Mouse (Mus musculus) lung, adult 2 months (tissue): ENCODE measurements around the gene Irs3. TPM values are rescaled to one million over a fixed set of nuclear protein-coding genes. Genes with fewer than 3 reads are reported as not detected.
A peak's percentile ranks its signal among the peaks of the same experiment; 100 is the strongest.

Experiments used
- DNase-seq: peaks from one replicate; pipeline ENCODE4 v3.0.0; 2022
- H3K4me1 ChIP-seq: fragments of 200-500 bp; 2 replicates; pipeline ENCODE4 v1.6.1; 2011; ENCODE audit warnings: low read length; ENCODE audit not compliant: control insufficient read depth, insufficient read depth
- H3K4me3 ChIP-seq: fragments of 200-500 bp; replicated peaks from 2 replicates; pipeline ENCODE3; 2011; ENCODE audit warnings: low read depth, mild to moderate bottlenecking, control low read depth, low read length; ENCODE audit errors: extremely low read depth
- CTCF ChIP-seq: fragments of 200-500 bp; IDR thresholded peaks from 2 replicates; pipeline ENCODE4 v1.5.1; 2011; ENCODE audit warnings: mild to moderate bottlenecking, low read length, control low read depth; ENCODE audit not compliant: insufficient read depth
- POLR2A ChIP-seq: fragments of 200-500 bp; IDR thresholded peaks from 2 replicates; pipeline ENCODE4 v1.6.1; 2011; ENCODE audit warnings: low read depth, mild to moderate bottlenecking, control low read depth, low read length, borderline replicate concordance; ENCODE audit errors: extremely low read depth
- WGBS: fragments of 180-500 bp; shearing (Covaris S2); methylation state at CpG from one replicate; pipeline ENCODE4 v1.1.7; 2018; 5-methylcytosine and 5-hydroxymethylcytosine counted together
- polyA plus RNA-seq: library from polyadenylated mRNA; depleted of rRNA; stranded (reverse); fragments of >200 nt; gene quantifications from 2 replicates; pipeline ENCODE4 v1.2.3, GENCODE M21; 2012; rRNA removed

The Irs3 gene
- 3.6 and 4.4 TPM in 2 replicates for polyA plus RNA-seq

DNA sequence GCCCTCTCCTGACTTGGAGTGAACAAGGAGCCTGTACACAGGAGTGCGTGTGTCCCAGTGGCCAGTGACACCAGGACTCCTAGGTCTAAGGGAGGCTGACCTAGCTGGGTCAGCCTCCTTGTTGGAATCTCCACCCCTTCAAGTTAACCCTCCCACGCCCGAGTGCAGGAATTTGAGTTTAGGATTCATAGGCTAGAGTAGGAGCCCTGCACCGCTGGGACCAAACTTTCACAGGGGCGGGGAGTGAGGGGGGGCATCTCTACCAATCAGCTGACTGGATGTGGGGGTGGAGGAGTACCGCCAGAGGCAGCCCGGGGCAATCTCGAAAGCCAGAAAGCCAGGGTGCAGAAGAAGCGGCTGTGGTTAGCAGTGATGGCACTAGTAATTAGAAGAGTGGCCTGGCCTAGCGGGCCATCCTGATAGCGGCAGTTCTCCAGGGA is at the start of gene Irs3:
Irs3 (minus strand) TSS at position 63 of the 440 bp plus-strand sequence.
- Histone ChIP-seq H3K4me1 (no peaks in the 10 kb centered on the region), H3K4me3 (peak within 1 kb of the TSS; percentile 20)
- TF ChIP-seq CTCF (no peak), POLR2A (peak; percentile 50; the same call in 1 of the 2 replicates)
- WGBS: 30% methylated on average over 11 of the region's 11 CpGs
- no peak for DNase-seq

DNA sequence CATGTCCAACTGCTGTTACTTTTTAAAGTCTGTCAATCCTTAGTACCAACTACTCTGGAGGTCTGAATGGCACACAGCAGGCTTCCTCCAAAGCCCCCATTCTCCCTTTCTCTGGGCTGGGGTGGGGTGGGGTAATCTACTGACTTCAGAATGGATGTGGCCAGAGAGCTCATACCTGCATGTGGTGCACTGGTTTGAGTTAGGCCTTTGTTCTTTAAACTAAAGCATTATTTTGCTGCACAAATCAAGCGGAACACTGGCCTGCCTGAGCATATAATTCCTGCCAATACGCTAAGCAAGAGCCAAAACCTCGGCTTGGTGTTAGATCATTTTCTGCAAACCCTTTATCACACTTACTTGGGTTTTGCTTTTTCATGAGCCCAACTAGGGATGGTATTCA is 49.3 kb upstream of the Irs3 start:
- DNase-seq: no peak
- H3K4me3 ChIP-seq: no peak overlapping the region
- TF ChIP-seq POLR2A: no peak
- TF ChIP-seq CTCF: no peak
- 78% methylated on average over 3 of the region's 3 CpGs for WGBS
- no peaks in the 10 kb centered on the region for H3K4me1 ChIP-seq

DNA sequence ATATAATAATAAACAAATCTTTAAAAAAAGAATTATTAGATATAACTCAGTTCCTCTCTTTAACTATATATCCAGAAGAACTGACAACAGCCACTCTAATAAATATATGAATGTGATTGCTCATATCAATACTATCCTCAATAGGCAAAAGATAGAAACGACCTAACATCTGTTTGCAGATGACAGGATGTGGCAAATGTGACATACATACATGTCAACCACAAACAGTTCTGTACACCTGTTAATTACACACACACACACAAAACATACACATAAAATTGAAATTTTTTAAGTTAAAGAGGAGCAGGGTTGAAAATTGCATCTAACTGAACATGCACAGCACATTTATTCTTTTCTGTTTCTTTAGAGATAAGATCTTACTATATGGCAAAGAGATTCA is 46.4 kb upstream of the Irs3 start:
- no peak for DNase-seq
- 47% methylated on average over 1 of the region's 1 CpGs for WGBS
- no peak for TF ChIP-seq POLR2A
- TF ChIP-seq CTCF: no peak

DNA sequence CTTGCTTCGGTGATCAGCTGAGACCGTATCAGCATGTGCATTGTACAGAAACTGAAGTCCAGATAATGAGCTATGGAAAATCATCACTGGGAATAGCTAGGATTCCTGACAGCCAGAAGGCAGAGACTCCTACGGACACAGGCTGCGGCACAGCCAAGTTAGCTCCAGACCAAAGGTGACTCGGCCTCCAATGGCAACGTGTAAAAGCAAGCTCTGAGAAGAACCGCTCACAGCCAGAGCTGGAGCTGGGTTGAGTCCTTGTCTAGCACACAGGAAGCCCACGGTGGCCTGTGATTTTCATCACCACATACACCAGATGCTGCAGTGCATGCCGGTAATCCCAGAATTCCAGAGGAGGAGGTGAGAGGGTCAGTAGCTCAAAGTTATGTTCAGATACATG is 45.0 kb upstream of the Irs3 start:
- no peak for DNase-seq
- no peaks in the 10 kb centered on the region for H3K4me1 ChIP-seq
- no peak for TF ChIP-seq CTCF
- no peak for TF ChIP-seq POLR2A
- no peak overlapping the region for H3K4me3 ChIP-seq
- WGBS: 54% methylated on average over 9 of the region's 9 CpGs

More for the DNA sequence above, 46.4 kb upstream of the Irs3 start:
- Histone ChIP-seq H3K4me3 (no peak overlapping the region), H3K4me1 (no peaks in the 10 kb centered on the region)

DNA sequence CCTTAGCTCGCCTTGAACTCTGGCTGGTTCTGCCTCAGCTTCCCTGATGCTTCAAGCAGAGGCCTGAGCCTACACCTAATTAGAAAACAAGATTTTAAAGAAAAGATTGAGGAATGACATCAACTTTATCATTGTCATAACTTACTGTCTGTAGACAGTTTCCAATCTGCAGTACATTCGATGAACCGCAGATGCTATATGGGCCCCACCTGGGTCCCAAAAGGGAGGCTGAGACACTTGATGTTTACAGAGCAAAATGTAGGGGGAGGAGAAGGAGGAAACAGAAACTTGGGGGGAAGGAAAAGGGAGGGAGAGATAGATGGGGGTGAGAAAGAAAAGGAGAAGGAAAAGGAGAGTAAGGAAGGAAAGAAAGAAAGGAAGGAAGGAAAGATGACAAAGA is 44.5 kb upstream of the Irs3 start:
- TF ChIP-seq POLR2A (no peak), CTCF (no peak)
- WGBS: 79% methylated on average over 3 of the region's 3 CpGs
- no peak for DNase-seq
- Histone ChIP-seq H3K4me1 (no peaks in the 10 kb centered on the region), H3K4me3 (no peak overlapping the region)

DNA sequence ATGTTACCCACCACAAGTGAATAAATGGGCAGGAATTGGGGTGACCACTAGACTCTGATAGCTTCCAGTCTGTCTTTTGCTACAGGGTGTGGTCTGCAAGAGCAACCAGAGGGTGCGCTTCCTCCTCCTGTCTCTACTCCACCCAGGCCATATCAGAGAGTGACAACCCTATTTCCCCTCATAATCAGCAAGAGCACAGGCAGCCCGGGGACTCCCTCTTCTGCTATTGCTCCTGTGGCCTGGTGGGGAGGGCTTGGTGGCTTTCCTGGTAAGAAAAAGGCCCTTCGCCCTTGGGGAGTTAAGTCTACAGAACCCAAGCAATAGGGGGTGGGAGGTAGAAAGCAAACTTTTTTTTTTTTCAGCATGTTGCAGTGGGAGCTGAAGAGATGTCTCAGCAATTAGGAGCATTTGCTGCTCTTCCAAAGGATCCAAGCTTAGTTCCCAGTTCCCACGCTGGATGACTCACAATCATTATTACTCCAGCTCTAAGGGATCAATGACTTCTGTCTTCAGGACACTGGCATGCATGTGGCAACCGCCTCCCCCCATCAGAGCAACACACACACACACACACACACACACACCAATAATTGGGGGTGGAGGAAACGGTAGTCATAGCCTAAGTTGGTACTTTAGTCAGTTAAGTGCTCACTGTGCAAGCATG is 40.7 kb upstream of the Irs3 start:
- Histone ChIP-seq H3K4me3 (no peak overlapping the region), H3K4me1 (peaks cover 3% of the 10 kb centered on the region; the same call in 1 of the 2 replicates)
- WGBS: 68% methylated on average over 6 of the region's 6 CpGs
- DNase-seq: no peak
- TF ChIP-seq CTCF (no peak), POLR2A (no peak)

DNA sequence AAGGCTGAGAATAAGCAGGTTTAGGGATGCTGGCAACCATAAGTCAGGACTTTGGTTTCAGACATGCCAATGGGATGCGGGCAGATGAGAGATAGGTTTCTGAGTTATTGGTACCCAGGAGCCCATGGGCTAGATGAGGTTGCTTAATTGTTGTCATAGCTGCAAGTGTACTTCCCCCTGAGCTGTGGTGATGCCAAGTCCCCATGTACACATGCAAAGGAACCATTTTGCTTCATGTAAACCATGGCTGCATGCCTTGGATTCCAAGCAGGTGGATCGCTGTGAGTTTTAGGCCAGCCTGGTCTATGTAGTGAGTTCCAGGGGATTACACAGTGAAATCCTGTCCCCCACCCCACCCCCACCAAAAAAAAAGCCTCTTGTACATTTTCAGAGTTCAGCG is 40.1 kb upstream of the Irs3 start:
- no peak for DNase-seq
- Histone ChIP-seq H3K4me3 (no peak overlapping the region), H3K4me1 (peaks cover 3% of the 10 kb centered on the region; the same call in 1 of the 2 replicates)
- WGBS: 89% methylated on average over 3 of the region's 3 CpGs
- TF ChIP-seq CTCF (no peak), POLR2A (no peak)

DNA sequence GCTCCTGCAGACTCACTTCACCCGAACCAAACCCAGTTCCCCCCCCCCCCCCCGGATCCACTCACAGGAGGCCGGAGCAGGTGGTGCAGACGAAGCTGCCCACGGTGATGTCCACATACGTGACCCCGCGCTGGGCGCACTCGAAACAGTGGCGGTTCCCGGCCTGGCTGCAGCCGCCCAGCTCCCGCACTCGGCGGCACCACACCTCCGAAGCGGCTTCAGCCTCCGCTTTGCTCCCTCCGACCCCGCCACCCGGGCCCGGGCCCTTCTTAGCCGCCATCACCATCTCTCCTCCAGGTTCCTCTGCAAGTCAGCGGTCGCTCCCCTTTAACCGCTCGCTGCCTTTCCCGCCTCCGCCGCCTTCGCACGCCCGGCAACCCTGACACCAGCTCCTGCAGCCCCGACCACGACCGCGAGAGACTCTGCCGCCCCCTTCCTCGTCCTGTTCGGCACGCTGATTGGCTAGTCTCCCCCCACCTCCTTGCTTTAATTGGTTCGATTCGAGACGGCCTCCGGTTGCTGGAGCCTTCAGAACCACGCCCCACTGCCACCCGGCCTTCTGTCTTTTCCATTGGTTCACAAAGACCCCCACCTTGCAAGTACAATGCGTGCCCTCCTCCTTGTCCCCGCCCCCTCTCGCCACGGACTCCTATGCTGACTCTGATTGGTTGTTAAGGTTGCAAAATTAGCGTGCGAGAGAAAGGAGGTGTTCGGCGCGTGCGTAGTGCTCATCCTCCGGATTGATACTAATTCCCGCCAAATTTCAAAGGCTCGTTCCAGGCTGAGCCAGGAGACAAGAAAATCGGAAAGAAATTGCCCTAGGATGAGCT is 39.0 kb upstream of the Irs3 start, which contains the start of gene Agfg2:
Agfg2 (minus strand) TSS at position 433 of the 830 bp plus-strand sequence.
- TF ChIP-seq POLR2A (peak; percentile 61; the same call in 1 of the 2 replicates), CTCF (no peak)
- Histone ChIP-seq H3K4me3 (peak within 1 kb of the TSS; percentile 69), H3K4me1 (peaks cover 3% of the 10 kb centered on the region; the same call in 1 of the 2 replicates)
- peak; percentile 93 for DNase-seq
- WGBS: under 1% methylated on average over 62 of the region's 62 CpGs
